Mouse (Mus musculus): ENCODE measurements around the gene Tom1l1. TPM values are rescaled to one million over a fixed set of nuclear protein-coding genes. Genes with fewer than 3 reads are reported as not detected.

The Tom1l1 gene
- polyA plus RNA-seq, 1 experiment from 2014 or later, result 42.7 TPM

DNA sequence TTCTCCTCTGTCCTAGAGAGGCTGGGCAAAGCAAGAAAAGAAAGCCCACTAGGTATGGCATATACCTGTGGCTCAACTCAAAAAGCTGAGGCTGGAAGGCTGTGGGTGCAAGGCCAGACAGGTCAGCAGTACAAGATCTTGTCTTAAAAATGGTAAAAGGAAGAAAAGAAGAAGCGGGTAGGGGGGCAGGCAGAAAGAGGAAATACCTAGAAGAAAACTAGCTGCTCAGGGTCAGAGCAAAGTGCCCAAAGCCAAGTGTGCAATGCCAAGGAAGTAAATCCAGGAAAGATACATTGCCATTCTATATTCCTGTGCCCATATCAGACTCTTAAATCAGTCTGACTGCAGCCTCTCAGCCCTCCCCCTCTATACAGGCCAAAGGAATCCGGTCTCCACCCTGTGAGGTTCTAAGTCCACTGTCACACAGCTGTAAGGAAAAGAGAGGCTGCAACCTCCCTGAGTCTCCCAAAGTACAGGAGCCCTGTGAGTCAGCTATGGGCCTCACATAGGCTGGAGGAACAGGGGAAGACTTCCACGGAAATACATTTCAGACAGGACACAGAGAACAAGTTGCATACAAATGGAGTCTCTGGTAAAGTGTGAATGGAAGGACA lies 21.9 kb downstream of the Tom1l1 start:
- 41% methylated on average over 3 of the region's 3 CpGs for WGBS
- H3K27ac ChIP-seq, result peak overlapping the region; percentile 82
- H3K9me3 ChIP-seq, result no peaks in the 10 kb centered on the region
- H3K4me1 ChIP-seq, result peaks cover 32% of the 10 kb centered on the region
- peak; percentile 42 for ATAC-seq (ENCODE audit: insufficient read depth, low FRiP score, low read depth)
- H3K9ac ChIP-seq, result no peak overlapping the region
- no peak overlapping the region for H3K4me2 ChIP-seq
- H3K36me3 ChIP-seq, result peaks cover 10% of the 10 kb centered on the region; the same call in 1 of the 2 replicates
- no peaks in the 10 kb centered on the region for H3K27me3 ChIP-seq (replicated peaks)
- no peak overlapping the region for H3K4me3 ChIP-seq (replicated peaks)

DNA sequence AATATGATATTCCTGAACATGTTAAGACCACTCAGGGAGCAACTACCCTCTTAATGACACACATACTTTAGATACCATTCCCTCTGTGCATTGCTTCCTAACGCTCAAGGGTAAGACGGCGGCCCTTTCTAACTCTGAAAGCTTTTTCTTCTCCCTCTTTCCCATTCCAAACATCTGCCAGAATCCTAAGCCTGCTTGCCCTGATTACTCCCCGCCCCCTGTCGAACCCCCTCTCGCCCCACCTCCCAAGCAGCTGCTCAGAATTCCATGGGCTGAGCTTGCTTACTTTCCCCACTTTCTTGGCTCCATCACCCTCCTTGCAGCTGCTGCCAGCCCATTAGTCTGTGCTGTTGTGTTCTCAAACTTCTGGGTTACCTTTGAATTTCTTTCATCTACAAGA lies 23.0 kb downstream of the Tom1l1 start:
- no peak overlapping the region for H3K9ac ChIP-seq
- H3K27ac ChIP-seq, result peak overlapping the region; percentile 82
- H3K4me2 ChIP-seq, result peak overlapping the region; percentile 29; the same call in 1 of the 2 replicates
- no peak overlapping the region for H3K4me3 ChIP-seq (replicated peaks)
- WGBS, result 17% methylated on average over 6 of the region's 6 CpGs
- ATAC-seq (ENCODE audit: insufficient read depth, low FRiP score, low read depth), result no peak
- peaks cover 7% of the 10 kb centered on the region; the same call in 1 of the 2 replicates for H3K36me3 ChIP-seq
- no peaks in the 10 kb centered on the region for H3K27me3 ChIP-seq (replicated peaks)
- H3K9me3 ChIP-seq, result no peaks in the 10 kb centered on the region
- peaks cover 32% of the 10 kb centered on the region for H3K4me1 ChIP-seq

DNA sequence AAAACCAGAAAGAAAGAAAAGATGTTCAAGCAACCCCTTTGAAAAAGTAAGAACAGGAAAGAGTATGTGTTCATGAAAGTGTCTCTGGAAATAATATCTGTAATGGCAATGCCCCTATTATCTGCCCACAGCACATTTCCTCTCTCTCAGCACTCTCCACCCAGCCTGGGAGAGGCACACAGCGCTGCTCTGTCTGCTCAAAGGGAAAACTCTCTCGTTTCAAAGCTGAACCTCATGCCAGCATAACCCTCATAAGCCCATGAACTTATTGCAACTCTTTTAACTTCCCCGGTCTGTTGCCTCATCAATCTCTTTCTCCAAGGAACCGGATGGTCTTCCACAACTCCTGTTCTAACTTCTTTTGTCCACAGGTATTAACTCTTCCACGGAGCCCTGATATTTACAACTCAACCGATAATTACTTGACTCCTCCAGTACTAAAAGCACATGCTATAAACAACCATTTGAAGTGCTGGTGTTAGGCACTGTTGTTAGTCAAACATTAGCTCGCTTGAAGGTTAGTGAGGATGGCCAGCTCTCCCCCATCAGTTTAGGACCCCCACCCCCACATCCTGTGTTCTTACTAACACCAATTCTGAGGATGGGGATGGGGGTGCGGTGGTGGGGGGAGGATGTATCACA lies 23.7 kb downstream of the Tom1l1 start:
- Histone ChIP-seq H3K9ac (no peak overlapping the region), H3K27me3 (replicated peaks) (no peaks in the 10 kb centered on the region), H3K4me3 (replicated peaks) (no peak overlapping the region), H3K9me3 (no peaks in the 10 kb centered on the region), H3K4me1 (peaks cover 32% of the 10 kb centered on the region), H3K27ac (peak overlapping the region; percentile 82), H3K4me2 (peak overlapping the region; percentile 29; the same call in 1 of the 2 replicates), H3K36me3 (peaks cover 7% of the 10 kb centered on the region; the same call in 1 of the 2 replicates)
- 7% methylated on average over 8 of the region's 8 CpGs for WGBS
- ATAC-seq (ENCODE audit: insufficient read depth, low FRiP score, low read depth), result peak; percentile 85

- peaks cover 32% of the 10 kb centered on the region for H3K4me1 ChIP-seq
- H3K4me2 ChIP-seq, result no peak overlapping the region
- ATAC-seq (ENCODE audit: insufficient read depth, low FRiP score, low read depth), result no peak
- no peak overlapping the region for H3K9ac ChIP-seq
- peak overlapping the region; percentile 82 for H3K27ac ChIP-seq
- 44% methylated on average over 5 of the region's 5 CpGs for WGBS
- no peaks in the 10 kb centered on the region for H3K27me3 ChIP-seq (replicated peaks)
- no peak overlapping the region for H3K4me3 ChIP-seq (replicated peaks)
- H3K9me3 ChIP-seq, result no peaks in the 10 kb centered on the region
- peaks cover 7% of the 10 kb centered on the region; the same call in 1 of the 2 replicates for H3K36me3 ChIP-seq
Measured at GRCm38 (mm10) chr11:90663618-90664297, 24.4 kb downstream of the Tom1l1 start.

DNA sequence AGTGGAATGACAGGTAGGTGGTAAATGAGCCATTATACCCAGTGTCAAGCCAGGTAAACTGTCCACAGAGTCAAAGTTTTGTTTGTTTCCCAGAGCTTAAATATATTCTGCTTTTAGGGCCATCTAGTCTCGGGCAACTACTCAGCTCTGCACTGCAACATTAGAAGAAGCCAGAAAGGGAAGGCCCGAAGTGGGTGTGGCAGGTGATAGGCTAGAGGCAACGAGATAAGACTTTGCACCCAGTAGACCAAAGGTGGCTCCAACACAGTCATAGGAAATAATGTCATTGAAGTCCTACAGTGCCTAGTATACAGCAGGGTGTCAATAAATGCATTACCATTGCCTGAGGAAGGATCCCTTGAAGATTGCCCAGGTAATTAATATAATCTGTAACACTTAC lies 25.1 kb downstream of the Tom1l1 start:
- Histone ChIP-seq H3K4me1 (peaks cover 32% of the 10 kb centered on the region), H3K27ac (no peak overlapping the region), H3K9ac (no peak overlapping the region), H3K4me2 (no peak overlapping the region), H3K9me3 (no peaks in the 10 kb centered on the region), H3K27me3 (replicated peaks) (no peaks in the 10 kb centered on the region), H3K36me3 (peaks cover 7% of the 10 kb centered on the region; the same call in 1 of the 2 replicates), H3K4me3 (replicated peaks) (no peak overlapping the region)
- peak; percentile 72; the same call in 1 of the 2 replicates for ATAC-seq (ENCODE audit: insufficient read depth, low FRiP score, low read depth)
- WGBS, result 45% methylated on average over 3 of the region's 3 CpGs

- Histone ChIP-seq H3K36me3 (peaks cover 16% of the 10 kb centered on the region), H3K4me3 (replicated peaks) (no peak overlapping the region), H3K9ac (no peak overlapping the region), H3K9me3 (no peaks in the 10 kb centered on the region), H3K27me3 (replicated peaks) (no peaks in the 10 kb centered on the region), H3K27ac (no peak overlapping the region), H3K4me2 (no peak overlapping the region), H3K4me1 (peaks cover 21% of the 10 kb centered on the region)
- WGBS, result 82% methylated on average over 4 of the region's 4 CpGs
- ATAC-seq (ENCODE audit: insufficient read depth, low FRiP score, low read depth), result no peak
Measured at GRCm38 (mm10) chr11:90660662-90661061, 27.5 kb downstream of the Tom1l1 start.

DNA sequence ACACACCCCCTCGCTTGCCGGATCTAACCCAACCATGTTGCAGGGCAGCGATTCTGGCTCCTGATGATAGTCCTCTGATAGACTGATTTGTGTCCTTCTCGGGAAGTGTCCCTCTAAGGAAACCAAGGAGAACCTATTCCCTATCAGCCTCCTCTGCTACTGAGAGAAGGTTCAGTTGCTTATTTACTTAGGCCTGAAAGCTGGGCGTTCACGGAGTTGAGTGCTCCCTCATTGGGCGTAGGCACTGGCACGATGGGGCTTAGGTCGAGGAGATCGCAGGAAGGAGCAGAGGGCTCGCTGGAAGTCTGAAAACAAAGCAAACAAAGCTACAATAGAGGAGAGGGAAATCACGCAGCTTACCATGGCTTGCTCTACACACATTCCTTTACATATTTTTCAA lies 30.6 kb downstream of the Tom1l1 start:
- H3K4me1 ChIP-seq, result no peaks in the 10 kb centered on the region
- H3K27ac ChIP-seq, result no peak overlapping the region
- no peak overlapping the region for H3K4me2 ChIP-seq
- WGBS, result 83% methylated on average over 12 of the region's 12 CpGs
- no peak overlapping the region for H3K4me3 ChIP-seq (replicated peaks)
- H3K9me3 ChIP-seq, result no peaks in the 10 kb centered on the region
- H3K36me3 ChIP-seq, result peaks cover 20% of the 10 kb centered on the region
- ATAC-seq (ENCODE audit: insufficient read depth, low FRiP score, low read depth), result no peak
- H3K9ac ChIP-seq, result no peak overlapping the region
- H3K27me3 ChIP-seq (replicated peaks), result no peaks in the 10 kb centered on the region

- Histone ChIP-seq H3K4me1 (no peaks in the 10 kb centered on the region), H3K27ac (no peak overlapping the region), H3K36me3 (peaks cover 30% of the 10 kb centered on the region), H3K4me3 (replicated peaks) (no peak overlapping the region), H3K4me2 (no peak overlapping the region), H3K27me3 (replicated peaks) (no peaks in the 10 kb centered on the region), H3K9me3 (no peaks in the 10 kb centered on the region), H3K9ac (no peak overlapping the region)
- ATAC-seq (ENCODE audit: insufficient read depth, low FRiP score, low read depth), result no peak
- 82% methylated on average over 4 of the region's 4 CpGs for WGBS
Measured at GRCm38 (mm10) chr11:90652603-90653002, 35.6 kb downstream of the Tom1l1 start.

DNA sequence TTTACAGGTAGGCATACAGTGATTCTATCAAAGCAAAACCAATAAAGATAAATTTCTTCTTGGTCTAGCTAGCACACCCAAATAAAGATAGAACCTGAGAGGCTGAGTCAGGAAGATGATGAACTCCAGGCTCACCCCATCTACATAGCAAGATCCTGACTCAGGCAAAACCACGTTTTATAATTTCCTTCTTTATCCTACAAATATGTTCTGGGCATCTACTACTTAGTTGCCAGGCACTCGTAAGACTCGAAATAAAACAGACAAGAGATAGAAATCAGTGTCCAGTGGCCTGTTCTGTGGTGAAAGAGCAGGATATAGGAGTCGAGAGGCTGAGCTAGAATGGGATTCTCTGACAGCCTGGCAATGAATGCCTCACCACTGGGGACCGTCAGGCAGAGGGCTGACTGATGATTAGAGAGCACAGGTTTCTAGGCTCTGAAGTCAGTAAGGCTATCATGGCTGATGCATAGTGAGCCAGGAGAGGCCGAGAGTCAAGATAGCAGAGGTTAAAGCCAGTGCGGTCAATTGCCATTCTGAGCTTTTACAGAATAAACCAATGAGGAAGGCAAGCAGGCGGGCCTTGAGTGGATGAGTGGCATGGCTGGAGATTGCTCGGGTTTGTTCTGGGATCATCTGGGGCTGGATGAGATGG lies 37.8 kb downstream of the Tom1l1 start:
- Histone ChIP-seq H3K4me1 (no peaks in the 10 kb centered on the region), H3K27ac (no peak overlapping the region), H3K9ac (no peak overlapping the region), H3K9me3 (no peaks in the 10 kb centered on the region), H3K27me3 (replicated peaks) (no peaks in the 10 kb centered on the region), H3K36me3 (peaks cover 28% of the 10 kb centered on the region), H3K4me3 (replicated peaks) (no peak overlapping the region), H3K4me2 (no peak overlapping the region)
- no peak for ATAC-seq (ENCODE audit: insufficient read depth, low FRiP score, low read depth)
- WGBS, result 79% methylated on average over 9 of the region's 9 CpGs

- Histone ChIP-seq H3K36me3 (peaks cover 33% of the 10 kb centered on the region), H3K27me3 (replicated peaks) (no peaks in the 10 kb centered on the region), H3K27ac (no peak overlapping the region), H3K9me3 (no peaks in the 10 kb centered on the region), H3K9ac (no peak overlapping the region), H3K4me2 (no peak overlapping the region), H3K4me1 (no peaks in the 10 kb centered on the region), H3K4me3 (replicated peaks) (no peak overlapping the region)
- ATAC-seq (ENCODE audit: insufficient read depth, low FRiP score, low read depth), result no peak
- WGBS, result 86% methylated on average over 6 of the region's 6 CpGs
Measured at GRCm38 (mm10) chr11:90649777-90650176, 38.4 kb downstream of the Tom1l1 start.

DNA sequence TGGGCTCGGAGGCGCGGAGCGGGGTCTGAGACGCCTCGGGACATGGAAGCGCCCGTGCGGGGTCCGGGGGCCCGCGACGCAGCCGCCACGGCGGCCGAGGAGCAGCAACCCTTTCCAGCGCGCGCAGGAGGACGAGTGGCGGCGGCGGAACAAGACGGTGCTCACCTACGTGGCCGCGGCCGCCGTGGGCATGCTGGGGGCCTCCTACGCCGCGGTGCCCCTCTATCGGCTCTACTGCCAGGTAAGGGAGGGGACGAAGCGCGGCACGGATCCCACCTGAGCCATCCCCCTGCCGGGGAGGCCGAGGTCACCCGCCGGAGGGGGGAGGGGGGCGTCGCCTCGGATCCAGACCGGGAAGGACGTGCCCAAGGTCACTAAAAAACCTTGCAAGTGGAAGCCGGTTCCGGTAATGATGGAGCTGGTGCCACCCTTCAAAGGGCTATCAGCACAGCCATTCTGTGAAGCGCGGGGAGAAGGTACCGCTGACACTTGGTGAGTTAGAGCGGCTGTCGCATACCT lies 49.8 kb downstream of the Tom1l1 start:
- H3K4me2 ChIP-seq, result peak overlapping the region; percentile 66
- H3K9ac ChIP-seq, result peak overlapping the region; percentile 86
- peak overlapping the region; percentile 98 for H3K4me3 ChIP-seq (replicated peaks)
- no peaks in the 10 kb centered on the region for H3K9me3 ChIP-seq
- H3K27me3 ChIP-seq (replicated peaks), result no peaks in the 10 kb centered on the region
- ATAC-seq (ENCODE audit: insufficient read depth, low FRiP score, low read depth), result peak; percentile 64
- peaks cover 8% of the 10 kb centered on the region; the same call in 1 of the 2 replicates for H3K4me1 ChIP-seq
- H3K36me3 ChIP-seq, result peaks cover 6% of the 10 kb centered on the region
- under 1% methylated on average over 53 of the region's 54 CpGs for WGBS
- H3K27ac ChIP-seq, result peak overlapping the region; percentile 94
